ENCODE assay signal across 9 mouse cellular contexts in genomic region chr2:72777330-72777729, GRCm38 (mm10).
DNase-seq lines count a peak whose midpoint lies in the region; ATAC-seq and TF ChIP-seq lines count a peak whose summit lies in the region.
"Had no signal": no experiment of that assay in that cellular context is flagged by ENCODE, and none has a peak within 500 bp of the region (broad histone marks: within the 10 kb centered on the region; RNA-seq: fewer than 3 reads in every experiment).

No protein-coding gene starts in this region.

- no peaks in the 10 kb centered on the region for H3K36me3 ChIP-seq in lung, postnatal 0 days (ENCODE audit: insufficient read depth, low read length)

- peak; percentile 61 for TF ChIP-seq CTCF in lung, postnatal 0 days (IDR thresholded peaks at IDR 0.05)

- 54% methylated on average over 3 of the region's 3 CpGs for WGBS in lung, postnatal 0 days

- intact Hi-C loops in heart, postnatal 14 days (cut with DNase I) = no loop called here

- no peak for TF ChIP-seq EP300 in lung, postnatal 0 days (IDR thresholded peaks at IDR 0.05)

- no peaks in the 10 kb centered on the region for H3K4me1 ChIP-seq in lung, postnatal 0 days (ENCODE audit: insufficient read depth, low read depth, low read length)

- H3K9ac ChIP-seq in lung, postnatal 0 days (replicated peaks; ENCODE audit: low read depth) = no peak overlapping the region

- no peak overlapping the region for H3K4me3 ChIP-seq in lung, postnatal 0 days (ENCODE audit: low read depth, low read length)

- ATAC-seq in lung, postnatal 0 days = no peak

- no peak overlapping the region for H3K27ac ChIP-seq in lung, postnatal 0 days (ENCODE audit: low read length)

- no peak overlapping the region for H3K4me2 ChIP-seq in lung, postnatal 0 days (replicated peaks; ENCODE audit: low read depth, low read length)

- peak; percentile 27 to 45 for DNase-seq in heart, postnatal 14 days
- no peak for DNase-seq in heart, adult 9 months (ENCODE audit: low spot score in 2 of 2)
- DNase-seq in A20 (ENCODE audit: low read depth, low spot score) (peak; percentile 38), NIH3T3 (ENCODE audit: low read depth) (peak; percentile 60)
- DNase-seq in lung, postnatal 0 days (ENCODE audit: low spot score) = peak; percentile 10
- DNase-seq in frontal cortex, postnatal 14 days (ENCODE audit: low spot score in 2 of 2) = no peak
- no peak for DNase-seq in spleen, postnatal 4 days (ENCODE audit: low spot score in 2 of 2)
- DNase-seq in right cerebral cortex, postnatal 25 days = no peak
- DNase-seq: layer of hippocampus, postnatal 36 days had no signal

- H3K9me3 ChIP-seq in lung, postnatal 0 days (ENCODE audit: low read length) = no peaks in the 10 kb centered on the region

- H3K27me3 ChIP-seq in lung, postnatal 0 days (replicated peaks; ENCODE audit: insufficient read depth, low read length) = no peaks in the 10 kb centered on the region

Comparison
In these comparisons a context has a peak if more than half of its experiments do, and no peak if none do; other contexts are left out.
1. DNase-seq: peak in heart, postnatal 14 days (2 of 2), A20 (single experiment), NIH3T3 (single experiment) and lung, postnatal 0 days (single experiment); none in heart, adult 9 months (0 of 2), frontal cortex, postnatal 14 days (0 of 2), spleen, postnatal 4 days (0 of 2) and right cerebral cortex, postnatal 25 days (single experiment).